Mouse (Mus musculus): ENCODE results near the gene 1700017B05Rik. TPM values are rescaled to one million over a fixed set of nuclear protein-coding genes. Genes with fewer than 3 reads are reported as not detected.

1700017B05Rik gene
- polyA plus RNA-seq (2014; fragmentation: Illumina TruSeq; extraction: RNeasy Lipid Tissue Mini Kit (QIAGEN cat#74804)) = 2.1 TPM

DNA sequence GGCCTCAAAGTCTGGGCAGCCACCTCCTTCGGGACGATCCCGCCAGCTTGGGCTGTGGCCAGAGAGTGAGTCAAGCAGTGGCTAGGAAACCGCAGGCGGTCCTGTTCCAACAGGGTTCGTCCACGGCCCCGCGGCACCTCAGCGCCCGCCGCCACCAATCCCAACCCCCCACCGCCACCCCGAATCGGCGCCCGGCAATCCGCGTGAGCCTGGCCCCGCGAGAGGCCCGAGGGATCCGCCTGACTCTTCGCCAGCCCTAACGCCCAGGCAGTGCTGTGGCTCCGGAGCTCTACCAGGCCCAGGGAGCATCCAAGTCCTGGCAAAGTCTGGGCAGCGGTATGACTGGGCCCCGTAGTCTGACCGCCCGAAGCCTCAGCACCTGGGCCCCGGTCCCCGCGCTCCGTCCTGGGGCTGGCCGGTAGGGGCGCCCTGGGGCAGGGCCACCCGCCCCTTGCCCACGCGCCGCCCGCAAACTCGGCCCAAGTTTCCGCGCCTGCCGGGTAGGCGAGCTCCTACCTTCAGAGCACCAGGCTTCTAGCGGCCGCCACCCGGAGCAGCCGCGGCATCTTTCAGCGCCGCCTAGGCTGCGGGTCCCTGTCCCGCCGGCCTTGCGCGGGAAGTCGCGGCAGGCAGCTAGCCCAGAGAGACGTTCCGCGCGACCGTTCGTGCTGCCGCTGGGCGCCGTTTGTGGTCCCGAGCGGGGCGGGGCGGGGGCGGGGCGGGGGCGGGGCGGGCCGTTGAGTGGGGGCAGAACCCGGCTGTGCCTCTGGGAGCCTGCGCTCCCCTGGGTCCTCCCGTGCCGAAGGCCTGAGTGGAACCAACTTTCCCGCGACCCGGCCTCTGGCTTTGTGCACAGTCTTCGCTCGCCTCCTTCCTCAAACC lies at the start of gene 1700017B05Rik:
Gene 1700017B05Rik (minus strand): TSS at position 700 of the 882 bp plus-strand sequence.

DNA sequence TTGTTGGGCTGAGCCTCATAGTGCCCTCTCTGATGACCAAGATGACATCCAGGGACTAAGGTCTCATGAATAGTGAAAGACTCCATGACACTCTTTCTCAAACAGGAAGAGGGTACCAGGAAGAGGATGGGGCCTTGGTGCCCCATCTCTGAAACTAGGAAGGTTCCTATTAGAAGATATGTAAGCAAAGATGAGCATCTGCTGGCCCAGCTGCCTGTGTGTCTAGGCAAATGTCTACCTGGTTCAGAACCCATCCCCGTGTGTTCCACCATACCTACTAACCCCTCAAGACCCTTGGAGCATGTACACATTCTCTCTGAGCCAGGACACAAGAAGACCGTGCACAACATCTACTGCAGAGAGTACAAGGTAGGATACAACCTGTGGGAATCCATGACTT lies 26.2 kb downstream of the 1700017B05Rik start, which contains the start of gene Trcg1:
Gene Trcg1 (plus strand): TSS at position 301 of the 400 bp plus-strand sequence.

Other genes starting within 250 kb of the 1700017B05Rik start
- 58.1 TPM for gene Sin3a, start 190.6 kb downstream of the 1700017B05Rik start, polyA plus RNA-seq (2014; fragmentation: Illumina TruSeq; extraction: RNeasy Lipid Tissue Mini Kit (QIAGEN cat#74804))
- 8.5 TPM for gene Man2c1, start 131.9 kb downstream of the 1700017B05Rik start, polyA plus RNA-seq (2014; fragmentation: Illumina TruSeq; extraction: RNeasy Lipid Tissue Mini Kit (QIAGEN cat#74804))
- gene Neil1, start 114.3 kb downstream of the 1700017B05Rik start, polyA plus RNA-seq (2014; fragmentation: Illumina TruSeq; extraction: RNeasy Lipid Tissue Mini Kit (QIAGEN cat#74804)) = 0.63 TPM
- 6.1 TPM for gene Commd4, start 104.3 kb downstream of the 1700017B05Rik start, polyA plus RNA-seq (2014; fragmentation: Illumina TruSeq; extraction: RNeasy Lipid Tissue Mini Kit (QIAGEN cat#74804))
- gene Trcg1, start 26.1 kb downstream of the 1700017B05Rik start, polyA plus RNA-seq (2014; fragmentation: Illumina TruSeq; extraction: RNeasy Lipid Tissue Mini Kit (QIAGEN cat#74804)) = not detected
- 2.3 TPM for gene Ppcdc, start 177.5 kb upstream of the 1700017B05Rik start, polyA plus RNA-seq (2014; fragmentation: Illumina TruSeq; extraction: RNeasy Lipid Tissue Mini Kit (QIAGEN cat#74804))
- gene Scamp5, start 205.4 kb upstream of the 1700017B05Rik start, polyA plus RNA-seq (2014; fragmentation: Illumina TruSeq; extraction: RNeasy Lipid Tissue Mini Kit (QIAGEN cat#74804)) = 3.6 TPM
- 1.9 TPM for gene Rpp25, start 241.4 kb upstream of the 1700017B05Rik start, polyA plus RNA-seq (2014; fragmentation: Illumina TruSeq; extraction: RNeasy Lipid Tissue Mini Kit (QIAGEN cat#74804))